Mouse (Mus musculus): ENCODE results near the gene Cers6. TPM values are rescaled to one million over a fixed set of nuclear protein-coding genes. Genes with fewer than 3 reads are reported as not detected.
A peak's percentile ranks its signal among the peaks of the same experiment; 100 is the strongest.

Cers6 gene
- polyA plus RNA-seq, 1 experiment, result 3.2 TPM

- TF ChIP-seq CTCF (IDR thresholded peaks at IDR 0.05; ENCODE audit: control insufficient read depth, insufficient read depth, insufficient replicate concordance, low read depth, low read length) (no peak), POLR2A (IDR thresholded peaks at IDR 0.05; ENCODE audit: control insufficient read depth, low read depth, low read length) (no peak)
- no peak overlapping the region for H3K4me3 ChIP-seq (ENCODE audit: control insufficient read depth, low read depth, low read length)
- no peaks in the 10 kb centered on the region for H3K36me3 ChIP-seq (ENCODE audit: control insufficient read depth, insufficient read depth, low read length)
- H3K4me1 ChIP-seq (ENCODE audit: control insufficient read depth, insufficient read depth, low read length), result no peaks in the 10 kb centered on the region
- no peaks in the 10 kb centered on the region for H3K27me3 ChIP-seq (ENCODE audit: control insufficient read depth, insufficient read depth, low read length)
- H3K27ac ChIP-seq (ENCODE audit: control insufficient read depth, insufficient read depth, low read depth, low read length), result no peak overlapping the region
Observed at GRCm38 (mm10) chr2:68956146-68956545, 94.9 kb downstream of the Cers6 start.

GRCm38 (mm10) chr2:68957831-68958230, 96.6 kb downstream of the Cers6 start:
- Histone ChIP-seq H3K27me3 (ENCODE audit: control insufficient read depth, insufficient read depth, low read length) (no peaks in the 10 kb centered on the region), H3K27ac (ENCODE audit: control insufficient read depth, insufficient read depth, low read depth, low read length) (no peak overlapping the region), H3K4me3 (ENCODE audit: control insufficient read depth, low read depth, low read length) (no peak overlapping the region), H3K36me3 (ENCODE audit: control insufficient read depth, insufficient read depth, low read length) (no peaks in the 10 kb centered on the region), H3K4me1 (ENCODE audit: control insufficient read depth, insufficient read depth, low read length) (no peaks in the 10 kb centered on the region)
- no peak for TF ChIP-seq CTCF (IDR thresholded peaks at IDR 0.05; ENCODE audit: control insufficient read depth, insufficient read depth, insufficient replicate concordance, low read depth, low read length)
- no peak for TF ChIP-seq POLR2A (IDR thresholded peaks at IDR 0.05; ENCODE audit: control insufficient read depth, low read depth, low read length)

GRCm38 (mm10) chr2:68959573-68959972, 98.3 kb downstream of the Cers6 start:
- no peaks in the 10 kb centered on the region for H3K4me1 ChIP-seq (ENCODE audit: control insufficient read depth, insufficient read depth, low read length)
- no peaks in the 10 kb centered on the region for H3K36me3 ChIP-seq (ENCODE audit: control insufficient read depth, insufficient read depth, low read length)
- no peak overlapping the region for H3K27ac ChIP-seq (ENCODE audit: control insufficient read depth, insufficient read depth, low read depth, low read length)
- TF ChIP-seq CTCF (IDR thresholded peaks at IDR 0.05; ENCODE audit: control insufficient read depth, insufficient read depth, insufficient replicate concordance, low read depth, low read length), result no peak
- no peaks in the 10 kb centered on the region for H3K27me3 ChIP-seq (ENCODE audit: control insufficient read depth, insufficient read depth, low read length)
- no peak overlapping the region for H3K4me3 ChIP-seq (ENCODE audit: control insufficient read depth, low read depth, low read length)

GRCm38 (mm10) chr2:68960060-68960459, 98.8 kb downstream of the Cers6 start:
- Histone ChIP-seq H3K4me1 (ENCODE audit: control insufficient read depth, insufficient read depth, low read length) (no peaks in the 10 kb centered on the region), H3K27me3 (ENCODE audit: control insufficient read depth, insufficient read depth, low read length) (no peaks in the 10 kb centered on the region), H3K27ac (ENCODE audit: control insufficient read depth, insufficient read depth, low read depth, low read length) (no peak overlapping the region), H3K4me3 (ENCODE audit: control insufficient read depth, low read depth, low read length) (no peak overlapping the region), H3K36me3 (ENCODE audit: control insufficient read depth, insufficient read depth, low read length) (no peaks in the 10 kb centered on the region)
- TF ChIP-seq POLR2A (IDR thresholded peaks at IDR 0.05; ENCODE audit: control insufficient read depth, low read depth, low read length) (no peak), CTCF (IDR thresholded peaks at IDR 0.05; ENCODE audit: control insufficient read depth, insufficient read depth, insufficient replicate concordance, low read depth, low read length) (no peak)

GRCm38 (mm10) chr2:68960620-68961019, 99.4 kb downstream of the Cers6 start:
- Histone ChIP-seq H3K4me1 (ENCODE audit: control insufficient read depth, insufficient read depth, low read length) (no peaks in the 10 kb centered on the region), H3K36me3 (ENCODE audit: control insufficient read depth, insufficient read depth, low read length) (no peaks in the 10 kb centered on the region), H3K27me3 (ENCODE audit: control insufficient read depth, insufficient read depth, low read length) (no peaks in the 10 kb centered on the region), H3K27ac (ENCODE audit: control insufficient read depth, insufficient read depth, low read depth, low read length) (no peak overlapping the region), H3K4me3 (ENCODE audit: control insufficient read depth, low read depth, low read length) (no peak overlapping the region)
- no peak for TF ChIP-seq POLR2A (IDR thresholded peaks at IDR 0.05; ENCODE audit: control insufficient read depth, low read depth, low read length)
- no peak for TF ChIP-seq CTCF (IDR thresholded peaks at IDR 0.05; ENCODE audit: control insufficient read depth, insufficient read depth, insufficient replicate concordance, low read depth, low read length)

GRCm38 (mm10) chr2:68966360-68966759, 105.1 kb downstream of the Cers6 start:
- Histone ChIP-seq H3K4me3 (ENCODE audit: control insufficient read depth, low read depth, low read length) (peak overlapping the region; percentile 40; the same call in 1 of the 2 replicates), H3K36me3 (ENCODE audit: control insufficient read depth, insufficient read depth, low read length) (no peaks in the 10 kb centered on the region), H3K27me3 (ENCODE audit: control insufficient read depth, insufficient read depth, low read length) (no peaks in the 10 kb centered on the region), H3K4me1 (ENCODE audit: control insufficient read depth, insufficient read depth, low read length) (no peaks in the 10 kb centered on the region), H3K27ac (ENCODE audit: control insufficient read depth, insufficient read depth, low read depth, low read length) (no peak overlapping the region)
- TF ChIP-seq CTCF (IDR thresholded peaks at IDR 0.05; ENCODE audit: control insufficient read depth, insufficient read depth, insufficient replicate concordance, low read depth, low read length), result no peak
- no peak for TF ChIP-seq POLR2A (IDR thresholded peaks at IDR 0.05; ENCODE audit: control insufficient read depth, low read depth, low read length)

- Histone ChIP-seq H3K27me3 (ENCODE audit: control insufficient read depth, insufficient read depth, low read length) (no peaks in the 10 kb centered on the region), H3K36me3 (ENCODE audit: control insufficient read depth, insufficient read depth, low read length) (no peaks in the 10 kb centered on the region), H3K4me3 (ENCODE audit: control insufficient read depth, low read depth, low read length) (peak overlapping the region; percentile 27; the same call in 1 of the 2 replicates), H3K4me1 (ENCODE audit: control insufficient read depth, insufficient read depth, low read length) (no peaks in the 10 kb centered on the region), H3K27ac (ENCODE audit: control insufficient read depth, insufficient read depth, low read depth, low read length) (no peak overlapping the region)
- TF ChIP-seq POLR2A (IDR thresholded peaks at IDR 0.05; ENCODE audit: control insufficient read depth, low read depth, low read length) (no peak), CTCF (IDR thresholded peaks at IDR 0.05; ENCODE audit: control insufficient read depth, insufficient read depth, insufficient replicate concordance, low read depth, low read length) (no peak)
Observed at GRCm38 (mm10) chr2:68968028-68968427, 106.8 kb downstream of the Cers6 start.

GRCm38 (mm10) chr2:68971840-68972239, 110.6 kb downstream of the Cers6 start:
- TF ChIP-seq CTCF (IDR thresholded peaks at IDR 0.05; ENCODE audit: control insufficient read depth, insufficient read depth, insufficient replicate concordance, low read depth, low read length) (no peak), POLR2A (IDR thresholded peaks at IDR 0.05; ENCODE audit: control insufficient read depth, low read depth, low read length) (no peak)
- Histone ChIP-seq H3K27me3 (ENCODE audit: control insufficient read depth, insufficient read depth, low read length) (no peaks in the 10 kb centered on the region), H3K4me1 (ENCODE audit: control insufficient read depth, insufficient read depth, low read length) (no peaks in the 10 kb centered on the region), H3K27ac (ENCODE audit: control insufficient read depth, insufficient read depth, low read depth, low read length) (no peak overlapping the region), H3K4me3 (ENCODE audit: control insufficient read depth, low read depth, low read length) (no peak overlapping the region), H3K36me3 (ENCODE audit: control insufficient read depth, insufficient read depth, low read length) (no peaks in the 10 kb centered on the region)
